Mouse (Mus musculus): ENCODE data around the gene Slc22a23.

DNA sequence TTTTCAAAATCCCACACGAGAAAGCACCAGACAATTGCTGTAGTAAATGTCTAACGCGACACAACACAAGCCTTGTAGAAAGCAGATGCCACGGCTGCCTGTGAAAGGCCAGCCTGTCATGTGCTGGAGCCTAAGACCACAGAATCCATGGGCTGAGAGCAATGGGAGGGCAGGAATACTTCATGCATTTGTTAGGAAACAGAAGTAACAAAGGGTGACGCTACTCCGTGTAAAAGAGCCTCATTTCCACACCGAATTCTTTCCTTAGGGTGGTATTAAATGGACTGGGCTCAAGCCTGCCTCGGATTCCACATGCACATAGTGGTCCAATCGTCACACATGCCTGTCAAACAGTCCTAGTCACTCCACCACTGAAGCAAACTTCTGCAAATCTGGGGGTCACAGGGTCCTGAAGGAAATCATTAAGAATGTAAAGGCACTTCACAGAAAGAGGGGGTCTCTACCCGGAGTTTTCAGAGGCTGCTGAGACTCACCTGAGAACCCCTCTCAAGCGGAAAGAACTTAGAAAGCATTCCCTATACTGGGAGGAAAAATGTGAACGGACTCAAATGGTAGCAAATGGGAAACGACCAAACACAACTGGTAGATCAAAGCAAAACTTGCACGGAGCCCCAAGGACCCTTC, 106.2 kb downstream of the Slc22a23 start:
- TF ChIP-seq POLR2A (IDR thresholded peaks at IDR 0.05; ENCODE audit: borderline replicate concordance, insufficient read depth, low read length), result no peak
- no peak for TF ChIP-seq CTCF (IDR thresholded peaks at IDR 0.05; ENCODE audit: borderline replicate concordance, insufficient read depth, low read depth, low read length)

All from cerebellum, adult 2 months (tissue).